Comparison of ENCODE assay signal across 18 mouse cellular contexts in the genomic region with DNA sequence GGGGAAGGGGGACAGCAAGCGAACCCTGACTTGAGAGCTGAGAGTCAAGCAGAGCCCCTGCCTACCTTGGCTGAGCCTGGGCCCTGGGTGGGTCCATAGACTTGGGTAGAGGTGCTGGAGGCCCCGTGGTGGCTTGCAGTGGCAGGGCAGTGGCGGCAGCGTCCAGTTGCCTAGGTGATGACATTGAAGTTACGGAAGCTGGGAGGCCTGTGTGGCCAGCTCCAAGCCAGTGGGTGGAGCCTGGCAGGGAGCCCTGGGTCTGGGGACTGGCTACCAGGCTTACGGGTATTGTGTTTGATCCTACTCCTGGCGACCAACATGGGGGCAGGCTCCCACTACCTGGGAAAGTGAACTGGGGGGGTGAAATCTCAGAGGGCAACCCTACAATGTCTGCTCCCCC. TPM values are rescaled to one million over a fixed set of nuclear protein-coding genes. Genes with fewer than 3 reads are reported as not detected.
DNase-seq lines count a peak whose midpoint lies in the region.
"Had no signal": no experiment of that assay in that cellular context is flagged by ENCODE, and none has a peak within 500 bp of the region (broad histone marks: within the 10 kb centered on the region; RNA-seq: fewer than 3 reads in every experiment).

No protein-coding gene starts in this region.

- intact Hi-C loops in heart, postnatal 14 days (cut with DNase I), result no loop called here

- peak; percentile 12 to 56 for DNase-seq in adrenal gland, adult (ENCODE audit: inconsistent age in 2 of 2, low spot score in 1 of 2)
- no peak for DNase-seq in adrenal gland, adult 18-20 months (ENCODE audit: low spot score in 2 of 2)
- peak; percentile 12 for DNase-seq in kidney, postnatal 14 days
- DNase-seq in kidney, adult 11 months, result no peak
- DNase-seq in ovary, postnatal 36 days (ENCODE audit: low spot score), result peak; percentile 19
- DNase-seq in ovary, adult 18-20 months (ENCODE audit: low spot score), result no peak
- no peak for DNase-seq in heart, postnatal 14 days
- DNase-seq in spleen, postnatal 14 days (ENCODE audit: low spot score in 2 of 2), result no peak
- DNase-seq: cerebellum, adult 11 months; cerebellum, adult 9-11 months; gastrocnemius, postnatal 10 days; kidney, adult 2 months; lung, postnatal 14 days; retina, postnatal 1 day; thymus, adult 2 months; thymus, postnatal 4 days had no signal

RNA-seq across cellular contexts. Expression of gene Trp73, which starts 23.6 kb away (rescaled TPM):
- total RNA-seq in adrenal gland, adult 18-20 months (2021), result not detected
- under 1 TPM; 0.05 to 0.07 TPM for total RNA-seq in heart, postnatal 14 days (2021)
- total RNA-seq: gastrocnemius, postnatal 10 days; granulocyte monocyte progenitor cell, adult 5-6 weeks; megakaryocyte progenitor cell, adult 5-6 weeks had no signal

RNA-seq across cellular contexts. Expression of gene Wrap73, which starts 25.8 kb away (rescaled TPM):
- 10 to 100 TPM; 14.2 to 21.1 TPM for total RNA-seq in adrenal gland, adult 18-20 months (2021)
- total RNA-seq in heart, postnatal 14 days (2021), result 10 to 100 TPM; 12.6 to 13.5 TPM

RNA-seq across cellular contexts. Expression of gene Tprgl, which starts 44.0 kb away (rescaled TPM):
- total RNA-seq in adrenal gland, adult 18-20 months (2021), result 100 to 1,000 TPM; 155 to 172 TPM
- total RNA-seq in heart, postnatal 14 days (2021), result 100 to 1,000 TPM; 121 to 126 TPM

RNA-seq across cellular contexts. Expression of gene Megf6, which starts 54.1 kb away (rescaled TPM):
- 1 to 10 TPM; 2.5 to 4.3 TPM for total RNA-seq in adrenal gland, adult 18-20 months (2021)
- total RNA-seq in heart, postnatal 14 days (2021), result 10 to 100 TPM; 18.2 to 20.6 TPM
- total RNA-seq: granulocyte monocyte progenitor cell, adult 5-6 weeks had no signal

Comparison
In these comparisons a context has a peak if more than half of its experiments do, and no peak if none do; other contexts are left out.
1. DNase-seq: peak in adrenal gland, adult (2 of 2), kidney, postnatal 14 days (single experiment) and ovary, postnatal 36 days (single experiment); none in adrenal gland, adult 18-20 months (0 of 2), kidney, adult 11 months (single experiment), ovary, adult 18-20 months (single experiment), heart, postnatal 14 days (0 of 2) and spleen, postnatal 14 days (0 of 2).